Comparison of ENCODE assay signal across 8 mouse cellular contexts in the genomic region with DNA sequence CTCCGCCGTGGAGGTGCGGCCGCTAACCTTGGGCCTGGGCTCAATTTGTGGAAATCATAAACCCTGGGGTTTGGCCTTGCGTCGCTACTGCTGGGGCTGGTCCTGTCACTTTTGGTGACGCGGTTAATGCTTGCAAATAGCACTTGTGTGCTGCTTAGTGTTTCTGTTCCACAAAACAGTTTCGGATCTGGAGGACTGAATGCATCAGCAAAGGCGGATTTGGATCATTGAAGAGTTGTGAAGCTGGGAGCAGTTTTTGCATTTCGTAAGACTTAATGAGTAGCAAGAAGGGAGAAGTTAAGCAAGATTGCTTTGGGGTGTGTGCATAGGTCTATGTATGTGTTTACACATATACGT. TPM values are rescaled to one million over a fixed set of nuclear protein-coding genes. Genes with fewer than 3 reads are reported as not detected.
A peak's percentile ranks its signal among the peaks of the same experiment; 100 is the strongest.
DNase-seq lines count a peak whose midpoint lies in the region; ATAC-seq and TF ChIP-seq lines count a peak whose summit lies in the region.

No protein-coding gene starts in this region.

- H3K9me3 ChIP-seq in forebrain, postnatal 0 days (ENCODE audit: low read length) = no peaks in the 10 kb centered on the region
- no peaks in the 10 kb centered on the region for H3K9me3 ChIP-seq in midbrain, embryonic 12.5 days

- peak overlapping the region; percentile 99 for H3K4me3 ChIP-seq in forebrain, postnatal 0 days (ENCODE audit: low read depth, low read length)
- peak overlapping the region; percentile 87 for H3K4me3 ChIP-seq in midbrain, embryonic 12.5 days

- intact Hi-C loops in left cerebral cortex, postnatal 4 days (cut with DNase I) = no loop called here

- peak overlapping the region; percentile 99 for H3K27ac ChIP-seq in forebrain, postnatal 0 days (ENCODE audit: low read depth, low read length)
- H3K27ac ChIP-seq in midbrain, embryonic 12.5 days (replicated peaks) = peak overlapping the region; percentile 96

- H3K4me2 ChIP-seq in forebrain, postnatal 0 days (ENCODE audit: low read depth) = peak overlapping the region; percentile 67
- peak overlapping the region; percentile 81 for H3K4me2 ChIP-seq in midbrain, embryonic 12.5 days (replicated peaks)

- WGBS in forebrain, postnatal 0 days = 2% methylated on average over 12 of the region's 12 CpGs
- 8% methylated on average over 12 of the region's 12 CpGs for WGBS in midbrain, embryonic 12.5 days

- no peaks in the 10 kb centered on the region for H3K27me3 ChIP-seq in forebrain, postnatal 0 days (ENCODE audit: insufficient read depth, low read length)
- H3K27me3 ChIP-seq in midbrain, embryonic 12.5 days = no peaks in the 10 kb centered on the region

- TF ChIP-seq CTCF in forebrain, postnatal 0 days (IDR thresholded peaks at IDR 0.05; ENCODE audit: low read depth) = no peak

- H3K4me1 ChIP-seq in forebrain, postnatal 0 days (ENCODE audit: insufficient read depth) = peaks cover 16% of the 10 kb centered on the region
- H3K4me1 ChIP-seq in midbrain, embryonic 12.5 days = peaks cover 25% of the 10 kb centered on the region

- ATAC-seq in forebrain, postnatal 0 days = no peak
- no peak for ATAC-seq in midbrain, embryonic 12.5 days (ENCODE audit: low FRiP score, low read depth)

- H3K9ac ChIP-seq in forebrain, postnatal 0 days = peak overlapping the region; percentile 99
- peak overlapping the region; percentile 99 for H3K9ac ChIP-seq in midbrain, embryonic 12.5 days (replicated peaks)

- peak; percentile 26 for DNase-seq in left cerebral cortex, adult 11 months (ENCODE audit: low spot score)
- no peak for DNase-seq in left cerebral cortex, postnatal 4 days
- DNase-seq in NIH3T3 (ENCODE audit: low read depth) = peak; percentile 61
- peak; percentile 41 for DNase-seq in forebrain, postnatal 0 days
- DNase-seq in kidney, postnatal 25 days = peak; percentile 35 to 67
- no peak for DNase-seq in thymus, postnatal 25 days
- DNase-seq in adrenal gland, postnatal 4 days (ENCODE audit: low spot score in 2 of 2) = no peak

- H3K36me3 ChIP-seq in forebrain, postnatal 0 days (ENCODE audit: insufficient read depth) = no peaks in the 10 kb centered on the region
- H3K36me3 ChIP-seq in midbrain, embryonic 12.5 days = no peaks in the 10 kb centered on the region

RNA-seq across cellular contexts. Expression of a gene that starts 1.0 kb away (rescaled TPM):
- 10 to 100 TPM; 89.7 to 92.1 TPM for total RNA-seq in left cerebral cortex, postnatal 4 days (2021)
- total RNA-seq in forebrain, postnatal 0 days (2014; rRNA removed) = 53.4 and 79.7 TPM in 2 replicates
- 22.1 and 31.8 TPM in 2 replicates for polyA plus RNA-seq in forebrain, postnatal 0 days (2015; fragmentation: Nextera tagmentation; extraction: Ambion mirVana)
- 26.8 and 32.5 TPM in 2 replicates for polyA plus RNA-seq in midbrain, embryonic 12.5 days (2016; fragmentation: Nextera tagmentation; extraction: Ambion mirVana)
- total RNA-seq in adrenal gland, postnatal 4 days (2021) = 10 to 100 TPM; 47.2 to 51.2 TPM

Comparison
In these comparisons a context has a peak if more than half of its experiments do, and no peak if none do; other contexts are left out.
1. DNase-seq: peak in left cerebral cortex, adult 11 months (single experiment), NIH3T3 (single experiment), forebrain, postnatal 0 days (single experiment) and kidney, postnatal 25 days (2 of 2); none in left cerebral cortex, postnatal 4 days (single experiment), thymus, postnatal 25 days (single experiment) and adrenal gland, postnatal 4 days (0 of 2).